Mouse (Mus musculus) ES-E14 (cell line): Measurements from ENCODE around the gene Sytl3. TPM values are rescaled to one million over a fixed set of nuclear protein-coding genes. Genes with fewer than 3 reads are reported as not detected.

ENCODE experiments used
- DNase-seq: peaks from one replicate; pipeline ENCODE4 v3.0.0-alpha.2; 2013; ENCODE audit warnings: low read depth, low spot score
- H3K27ac ChIP-seq: 2 replicates; pipeline ENCODE4 v1.5.1; 2012; ENCODE audit warnings: low read depth, mild to moderate bottlenecking, low read length, moderate library complexity, mixed read lengths; ENCODE audit not compliant: poor library complexity, insufficient read depth, severe bottlenecking
- H3K36me3 ChIP-seq: 2 replicates; pipeline ENCODE4 v1.6.1; 2012; ENCODE audit warnings: mild to moderate bottlenecking, low read length, moderate library complexity, mixed read lengths; ENCODE audit not compliant: control insufficient read depth, poor library complexity, insufficient read depth, severe bottlenecking
- H3K4me1 ChIP-seq, 2 experiments: fragments of 150-350 bp in 1 of 2; sonication (generic) in 1 of 2; 2 replicates each; pipeline ENCODE4 v1.6.1; 2012; ENCODE audit warnings: low read length in 2 of 2, mild to moderate bottlenecking in 1 of 2, mixed read lengths in 1 of 2; ENCODE audit not compliant: control insufficient read depth in 2 of 2, insufficient read depth in 2 of 2, poor library complexity in 1 of 2
- H3K4me3 ChIP-seq, 2 experiments: fragments of 150-350 bp in 1 of 2; sonication (generic) in 1 of 2; 2 replicates each; pipeline ENCODE4 v1.5.1; 2012; ENCODE audit warnings: low read length in 2 of 2, low read depth in 1 of 2, mild to moderate bottlenecking in 1 of 2, mixed read lengths in 1 of 2; ENCODE audit not compliant: insufficient read depth in 1 of 2, poor library complexity in 1 of 2, severe bottlenecking in 1 of 2
- H3K9ac ChIP-seq: 2 replicates; pipeline ENCODE4 v1.6.1; 2012; ENCODE audit warnings: low read depth, mild to moderate bottlenecking, low read length, mixed read lengths; ENCODE audit not compliant: poor library complexity, insufficient read depth, severe bottlenecking
- H3K9me3 ChIP-seq: fragments of 150-350 bp; sonication (generic); 2 replicates; pipeline ENCODE4 v1.6.1; 2012; ENCODE audit warnings: low read depth, mild to moderate bottlenecking, low read length; ENCODE audit not compliant: control insufficient read depth, insufficient read depth
- CHD2 ChIP-seq: IDR thresholded peaks from 2 replicates; pipeline ENCODE4 v1.6.1; 2014; ENCODE audit warnings: mild to moderate bottlenecking, low read depth, low read length, inconsistent platforms
- HCFC1 ChIP-seq: IDR thresholded peaks from 2 replicates; pipeline ENCODE4 v1.6.1; 2012; ENCODE audit warnings: low read length, inconsistent platforms, borderline replicate concordance; ENCODE audit not compliant: insufficient read depth
- MAFK ChIP-seq: IDR thresholded peaks from 2 replicates; pipeline ENCODE4 v1.6.1; 2014; ENCODE audit warnings: mild to moderate bottlenecking, low read depth, low read length, inconsistent platforms; ENCODE audit not compliant: insufficient read depth
- ZC3H11A ChIP-seq: IDR thresholded peaks from 2 replicates; pipeline ENCODE4 v1.6.1; 2012; ENCODE audit warnings: low read depth, mild to moderate bottlenecking, inconsistent platforms, low read length, borderline replicate concordance
- ZNF384 ChIP-seq: IDR thresholded peaks from 2 replicates; pipeline ENCODE4 v1.6.1; 2012; ENCODE audit warnings: low read depth, low read length, inconsistent platforms
- in situ Hi-C, 2 experiments: fragments of 600-800 bp; cut with MboI; formaldehyde crosslinking; loops; one replicate each; pipeline ENCODE4 v1.15.1; 2025; ENCODE audit warnings: low sequenced_read_pairs in 2 of 2, inconsistent platforms in 1 of 2; ENCODE audit not compliant: unreplicated experiment in 2 of 2
- total RNA-seq: library from RNA; depleted of rRNA; stranded (reverse); fragments of 300-350 nt; gene quantifications from 2 replicates; pipeline ENCODE4 v1.2.3, GENCODE M21; 2012

The Sytl3 gene
- total RNA-seq, 1 experiment, result 7.0 TPM

- H3K4me3 ChIP-seq, result no peak overlapping the region; a peak in 1 of 4 replicates
- no peak for DNase-seq
- no peaks in the 10 kb centered on the region for H3K4me1 ChIP-seq
- TF ChIP-seq ZC3H11A (no peak), MAFK (no peak), HCFC1 (no peak), ZNF384 (no peak), CHD2 (no peak)
- H3K27ac ChIP-seq, result no peak overlapping the region; the same call in 1 of the 2 replicates
- H3K36me3 ChIP-seq, result peaks cover 99% of the 10 kb centered on the region
- peaks cover 64% of the 10 kb centered on the region for H3K9me3 ChIP-seq
- in situ Hi-C loops, result no loop called here
- H3K9ac ChIP-seq, result no peak overlapping the region
These were observed 86.0 kb downstream of the Sytl3 start for GRCm38 (mm10) chr17:6744871-6745270.

- TF ChIP-seq CHD2, result no peak
- TF ChIP-seq ZNF384, result no peak
- no peak for TF ChIP-seq ZC3H11A
- TF ChIP-seq MAFK, result no peak
- no peak overlapping the region for H3K27ac ChIP-seq
- no peak overlapping the region for H3K4me3 ChIP-seq
- in situ Hi-C loops, result no loop called here
- H3K4me1 ChIP-seq, result no peaks in the 10 kb centered on the region
- no peak overlapping the region for H3K9ac ChIP-seq
- H3K9me3 ChIP-seq, result peaks cover 60% of the 10 kb centered on the region
- H3K36me3 ChIP-seq, result peaks cover 98% of the 10 kb centered on the region
- no peak for DNase-seq
These were observed 86.6 kb downstream of the Sytl3 start for GRCm38 (mm10) chr17:6745503-6745902.

- H3K4me3 ChIP-seq, result no peak overlapping the region
- H3K27ac ChIP-seq, result no peak overlapping the region
- peaks cover 98% of the 10 kb centered on the region for H3K36me3 ChIP-seq
- H3K9me3 ChIP-seq, result peaks cover 60% of the 10 kb centered on the region
- no peak for TF ChIP-seq CHD2
- no peak for TF ChIP-seq ZC3H11A
- TF ChIP-seq ZNF384, result no peak
- no peak for TF ChIP-seq MAFK
- TF ChIP-seq HCFC1, result no peak
- in situ Hi-C loops, result no loop called here
- no peak overlapping the region for H3K9ac ChIP-seq
- DNase-seq, result no peak
- no peaks in the 10 kb centered on the region for H3K4me1 ChIP-seq
These were observed 87.1 kb downstream of the Sytl3 start for GRCm38 (mm10) chr17:6745975-6746374.

- peaks cover 98% of the 10 kb centered on the region for H3K36me3 ChIP-seq
- no peak overlapping the region for H3K27ac ChIP-seq
- in situ Hi-C loops, result no loop called here
- TF ChIP-seq CHD2, result no peak
- no peak for TF ChIP-seq ZC3H11A
- no peak for TF ChIP-seq MAFK
- TF ChIP-seq ZNF384, result no peak
- no peak for TF ChIP-seq HCFC1
- no peak for DNase-seq
- H3K9me3 ChIP-seq, result peaks cover 56% of the 10 kb centered on the region
- H3K9ac ChIP-seq, result no peak overlapping the region
- no peaks in the 10 kb centered on the region; a peak in 1 of 4 replicates for H3K4me1 ChIP-seq
- H3K4me3 ChIP-seq, result no peak overlapping the region
These were observed 87.7 kb downstream of the Sytl3 start for GRCm38 (mm10) chr17:6746452-6747231.
